Mouse (Mus musculus) heart, embryonic 13.5 days (tissue): Measurements from ENCODE around the gene Gm7271. TPM values are rescaled to one million over a fixed set of nuclear protein-coding genes. Genes with fewer than 3 reads are reported as not detected.

Source experiments
- polyA plus RNA-seq: library from polyadenylated mRNA; unstranded; fragments of >200 nt; fragmentation: Nextera tagmentation; extraction: Ambion mirVana; gene quantifications from 2 replicates; pipeline ENCODE4 v1.2.1, GENCODE M21; 2015

Gene Gm7271
- polyA plus RNA-seq, 1 experiment from 2014 or later = not detected

Other genes starting within 250 kb of the Gm7271 start
- gene Clock, start 179.2 kb upstream of the Gm7271 start, polyA plus RNA-seq = 8.3 and 8.4 TPM in 2 replicates
- gene Pdcl2, start 152.9 kb upstream of the Gm7271 start, polyA plus RNA-seq = not detected in 2 replicates
- gene Nmu, start 120.3 kb upstream of the Gm7271 start, polyA plus RNA-seq = not detected in 2 replicates
- 21.3 and 22.7 TPM in 2 replicates for gene Exoc1, start 45.3 kb downstream of the Gm7271 start, polyA plus RNA-seq
- 5.0 and 5.5 TPM in 2 replicates for gene Cep135, start 104.7 kb downstream of the Gm7271 start, polyA plus RNA-seq
- 27.6 and 30.0 TPM in 2 replicates for gene C530008M17Rik, start 172.5 kb downstream of the Gm7271 start, polyA plus RNA-seq